In the genomic region with DNA sequence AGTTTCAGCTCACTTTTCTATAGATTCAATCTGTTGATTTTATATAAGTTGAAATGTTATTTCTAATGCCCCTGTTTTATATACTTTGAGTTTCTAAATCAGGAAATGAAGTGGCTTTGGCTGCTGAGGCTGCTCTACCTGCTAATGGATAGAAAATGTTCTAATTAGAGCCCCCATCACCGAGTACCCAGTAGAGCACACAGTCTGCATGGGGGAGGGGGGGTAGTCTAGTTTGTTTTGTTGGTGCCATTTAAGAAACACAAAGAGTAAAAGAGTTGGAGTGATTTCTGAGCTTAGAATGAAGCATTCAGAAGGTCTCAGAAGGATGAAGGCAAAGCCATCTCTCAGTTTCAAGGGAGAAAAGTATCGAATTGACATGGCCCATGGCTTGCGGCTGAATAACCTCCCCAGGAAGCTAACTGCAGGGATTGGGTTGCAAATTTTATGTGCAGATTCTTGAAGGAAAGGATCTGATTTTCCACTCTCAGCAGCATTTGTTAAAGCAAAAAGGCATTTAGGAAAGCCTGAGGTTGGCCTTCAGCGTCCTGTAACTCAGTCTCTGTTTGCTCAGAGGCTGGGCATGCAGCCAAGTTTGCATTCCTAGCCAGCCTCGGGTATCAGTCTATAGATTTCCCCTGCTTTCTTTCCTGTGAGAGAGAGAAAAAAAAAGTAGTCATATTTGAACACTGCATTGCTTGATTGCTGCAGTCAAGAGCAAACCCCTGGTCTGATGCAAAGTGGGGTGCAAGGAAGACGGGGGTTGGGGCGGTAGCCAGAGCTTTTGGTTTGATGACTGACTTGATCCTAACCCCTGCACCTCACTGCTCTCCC, we compare ENCODE assay signal across 7 mouse cellular contexts. TPM values are rescaled to one million over a fixed set of nuclear protein-coding genes. Genes with fewer than 3 reads are reported as not detected.
DNase-seq lines count a peak whose midpoint lies in the region; ATAC-seq and TF ChIP-seq lines count a peak whose summit lies in the region.

No protein-coding gene starts in this region.

- H3K4me1 ChIP-seq in heart, embryonic 16.5 days (ENCODE audit: control insufficient read depth, insufficient read depth, low read length), result peaks cover 27% of the 10 kb centered on the region

- DNase-seq in Patski (ENCODE audit: low read depth, low spot score), result peak; percentile 66
- DNase-seq in adrenal gland, postnatal 4 days (ENCODE audit: low spot score in 2 of 2), result peak; percentile 20 to 52
- peak; percentile 54 to 70 for DNase-seq in kidney, postnatal 25 days
- peak; percentile 80 for DNase-seq in mesoderm, embryonic 11.5 days (ENCODE audit: low read depth, low spot score)
- peak; percentile 80 for DNase-seq in yolk sac, embryonic 10.5 days (ENCODE audit: low spot score)
- DNase-seq in c-Kit-positive CD71-positive TER-119-positive erythroid progenitor cells, embryonic 14.5 days (ENCODE audit: low spot score), result no peak

- H3K4me2 ChIP-seq in heart, embryonic 16.5 days (ENCODE audit: low read depth, low read length), result peak overlapping the region; percentile 61

- peaks cover 6% of the 10 kb centered on the region; the same call in 1 of the 2 replicates for H3K36me3 ChIP-seq in heart, embryonic 16.5 days (ENCODE audit: control insufficient read depth, insufficient read depth)

- 12% methylated on average over 7 of the region's 7 CpGs for WGBS in heart, embryonic 16.5 days

- POLR2A ChIA-PET in Patski (lab: Charles Lee), result no interaction called here

- no peak for TF ChIP-seq CTCF in Patski (IDR thresholded peaks at IDR 0.05)

- no peaks in the 10 kb centered on the region for H3K9me3 ChIP-seq in heart, embryonic 16.5 days (replicated peaks; ENCODE audit: control insufficient read depth, low read length)

- no peaks in the 10 kb centered on the region for H3K27me3 ChIP-seq in Patski
- no peaks in the 10 kb centered on the region for H3K27me3 ChIP-seq in heart, embryonic 16.5 days (ENCODE audit: control insufficient read depth, insufficient read depth, low read length)

- in situ Hi-C loops in Patski (cut with MboI; ENCODE audit: low pct_unique_long_range_greater_than_20kb), result no loop called here

- H3K27ac ChIP-seq in heart, embryonic 16.5 days (ENCODE audit: low read length), result peak overlapping the region; percentile 92

- peak overlapping the region; percentile 33 for H3K4me3 ChIP-seq in heart, embryonic 16.5 days (ENCODE audit: low read length)

- CTCF ChIA-PET in Patski (lab: Charles Lee), result interaction anchor here (1.1 to 1.6 kb wide), 3 partner anchors 10 to 38 kb away, joined by 3 read pairs; no protein-coding TSS in a partner anchor

- peak overlapping the region; percentile 59; the same call in 1 of the 2 replicates for H3K9ac ChIP-seq in heart, embryonic 16.5 days (ENCODE audit: low read length)

- peak; percentile 71 for ATAC-seq in Patski
- peak; percentile 85 for ATAC-seq in heart, embryonic 16.5 days (replicated peaks; ENCODE audit: extremely low read depth, insufficient read depth, low FRiP score)

RNA-seq across cellular contexts. Expression of a gene that starts 2.6 kb away (rescaled TPM):
- polyA plus RNA-seq in Patski (2021), result 0.09 TPM
- 1 to 10 TPM; 5.1 to 6.0 TPM for total RNA-seq in adrenal gland, postnatal 4 days (2021)
- polyA plus RNA-seq in heart, embryonic 16.5 days (2015; fragmentation: Nextera tagmentation; extraction: Ambion mirVana), result 12.8 TPM in 2 replicates

Comparison
In these comparisons a context has a peak if more than half of its experiments do, and no peak if none do; other contexts are left out.
1. RNA of a gene that starts 2.6 kb away (polyA plus RNA-seq): 12.8 TPM in heart, embryonic 16.5 days; 0.09 TPM in Patski (single experiment); every median in the first group is over 10 times any median in the second.